Mouse (Mus musculus): ENCODE data around the gene Eci1.
"Not testable (repeated sequence)": the region's sequence is repeated elsewhere in the genome, so short reads cannot be mapped to it uniquely, and the experiment has no call there.

GRCm38 (mm10) chr17:24425326-24425725 is 1.1 kb upstream of the Eci1 start:
- TF ChIP-seq POLR2A (IDR thresholded peaks at IDR 0.05; ENCODE audit: borderline replicate concordance, extremely low read depth, insufficient read depth, insufficient read length, poor library complexity, severe bottlenecking); CTCF (IDR thresholded peaks at IDR 0.05; ENCODE audit: borderline replicate concordance, extremely low read depth, insufficient read depth, insufficient read length): not testable (repeated sequence)
